Mouse (Mus musculus): Measurements from ENCODE around the gene Plb1. TPM values are rescaled to one million over a fixed set of nuclear protein-coding genes. Genes with fewer than 3 reads are reported as not detected.

The Plb1 gene
- total RNA-seq, 2 experiments from 2014 or later = not detected

DNA sequence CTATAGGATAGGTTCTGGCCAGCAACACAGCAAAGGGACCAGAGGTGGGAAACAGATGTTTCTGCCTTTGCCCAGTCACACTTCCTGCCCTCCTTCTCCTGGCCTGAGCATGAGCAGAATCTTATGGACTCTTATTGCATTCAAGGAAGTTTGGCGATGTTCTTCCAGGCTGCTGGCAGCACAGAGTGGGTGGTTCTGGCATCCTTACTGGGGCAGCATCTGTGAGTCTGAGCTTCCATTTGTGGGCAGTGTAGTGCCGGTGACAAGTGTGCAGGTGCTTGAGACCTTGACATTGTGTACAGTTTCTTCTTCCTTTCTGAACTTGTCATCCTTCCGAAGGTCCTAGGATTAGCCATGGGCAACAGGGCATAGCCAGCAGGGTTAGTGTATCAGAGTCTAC is 12.9 kb downstream of the Plb1 start:
- no peak for DNase-seq

- DNase-seq = no peak
Observed at GRCm38 (mm10) chr5:32260751-32261150, 28.2 kb downstream of the Plb1 start.

DNA sequence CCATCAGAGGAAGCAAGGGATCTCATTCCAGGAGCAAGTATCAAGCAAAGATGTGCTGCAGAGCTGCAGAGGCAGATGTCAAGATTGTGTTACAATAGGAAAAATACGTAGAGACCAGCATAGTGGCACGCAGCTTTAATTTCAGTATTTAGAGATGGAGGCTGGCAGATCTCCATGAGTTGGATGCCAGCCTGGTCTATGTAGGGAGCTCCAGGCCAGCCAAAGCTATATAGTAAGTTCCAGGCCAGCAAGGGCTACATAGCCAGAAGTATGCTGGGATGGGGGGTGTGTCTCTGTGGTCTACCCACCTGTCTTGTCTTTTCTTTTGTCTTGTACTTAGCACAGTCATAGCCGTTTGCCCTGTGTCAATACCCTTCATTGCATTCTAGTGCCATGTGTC is 28.7 kb downstream of the Plb1 start:
- no peak for DNase-seq

DNA sequence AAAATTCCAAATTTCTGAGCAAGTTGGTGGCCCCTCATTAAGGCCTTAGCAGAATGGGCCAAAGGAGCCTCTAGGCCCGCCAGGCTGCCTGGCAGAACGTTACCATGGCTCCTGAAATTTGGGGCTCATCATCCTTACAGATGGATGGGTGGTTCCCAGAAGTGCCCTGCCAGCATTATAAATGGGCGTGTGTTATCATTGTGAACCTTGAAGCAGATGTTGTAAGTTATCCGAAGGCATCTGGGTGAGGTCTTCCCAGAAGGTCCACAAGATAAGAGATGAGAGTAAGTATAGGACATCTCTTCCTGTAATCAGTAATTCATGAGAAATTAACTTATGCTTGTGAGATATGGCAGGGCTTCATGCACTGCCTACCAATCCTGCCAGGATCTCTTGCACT is 30.0 kb downstream of the Plb1 start:
- DNase-seq = no peak

GRCm38 (mm10) chr5:32272502-32272901 is 40.0 kb downstream of the Plb1 start:
- peak in 1 of 2 experiments; percentile 3 for DNase-seq

- DNase-seq = no peak
Observed at GRCm38 (mm10) chr5:32278000-32278694, 45.6 kb downstream of the Plb1 start.

- DNase-seq = no peak
Observed at GRCm38 (mm10) chr5:32280066-32280465, 47.6 kb downstream of the Plb1 start.

DNA sequence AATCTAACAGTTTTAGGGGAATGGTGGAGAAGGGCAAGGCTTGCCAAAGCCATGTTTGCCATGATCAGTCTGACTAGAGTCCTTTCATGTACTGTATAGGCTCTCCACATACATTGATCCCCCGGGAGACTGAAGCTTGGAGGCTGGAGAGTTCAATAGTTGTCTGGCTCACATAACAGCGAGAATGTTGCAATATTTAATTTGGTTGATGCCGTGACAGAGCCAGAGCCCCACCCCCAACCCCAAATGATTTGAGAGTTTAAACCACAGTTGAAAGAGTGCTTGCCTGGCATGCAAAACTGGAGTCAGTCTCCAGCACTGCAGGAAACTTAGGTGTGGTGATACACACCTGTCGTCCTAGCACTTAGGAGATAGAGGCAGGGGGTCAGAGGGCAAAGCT is 49.8 kb downstream of the Plb1 start:
- DNase-seq = no peak

DNA sequence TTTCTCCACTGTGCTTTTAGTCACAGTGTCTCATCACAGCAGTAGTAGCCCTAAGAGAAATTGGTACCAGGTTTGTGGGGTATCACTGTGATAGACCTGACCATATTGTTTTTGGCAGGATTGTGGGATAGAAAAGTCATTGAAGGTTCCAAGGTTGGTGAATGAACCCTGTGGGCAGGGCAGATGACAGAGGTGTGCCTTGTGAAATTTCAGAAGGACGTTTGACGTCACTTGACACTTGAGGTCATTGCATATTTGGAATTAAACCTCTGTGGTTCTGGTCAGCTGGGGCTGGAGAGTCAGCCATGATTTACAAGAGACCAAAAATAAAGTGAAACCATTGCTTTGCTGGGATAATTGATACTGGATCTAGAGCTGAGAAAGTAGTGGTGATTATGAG is 50.9 kb downstream of the Plb1 start:
- DNase-seq = no peak

DNA sequence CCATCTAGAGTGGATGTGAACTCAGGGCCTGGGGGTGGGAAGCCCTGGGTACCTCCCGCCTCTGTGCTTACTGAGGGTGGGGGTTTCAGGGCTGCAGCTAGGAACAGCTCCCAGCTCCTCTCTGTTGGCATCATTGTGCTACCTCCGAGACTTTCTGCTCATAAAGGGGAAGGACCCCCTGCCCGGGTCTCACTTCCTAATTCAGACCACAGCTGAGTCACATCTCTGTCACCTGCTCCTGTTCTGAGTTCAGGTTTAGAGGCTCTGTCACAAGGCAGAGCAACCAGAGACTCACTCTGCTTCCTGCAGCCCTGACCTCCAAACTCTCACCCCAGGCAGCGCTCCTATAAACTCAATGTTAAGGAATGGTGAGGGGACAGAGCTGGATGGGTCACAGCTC is 53.8 kb downstream of the Plb1 start:
- no peak for DNase-seq

DNA sequence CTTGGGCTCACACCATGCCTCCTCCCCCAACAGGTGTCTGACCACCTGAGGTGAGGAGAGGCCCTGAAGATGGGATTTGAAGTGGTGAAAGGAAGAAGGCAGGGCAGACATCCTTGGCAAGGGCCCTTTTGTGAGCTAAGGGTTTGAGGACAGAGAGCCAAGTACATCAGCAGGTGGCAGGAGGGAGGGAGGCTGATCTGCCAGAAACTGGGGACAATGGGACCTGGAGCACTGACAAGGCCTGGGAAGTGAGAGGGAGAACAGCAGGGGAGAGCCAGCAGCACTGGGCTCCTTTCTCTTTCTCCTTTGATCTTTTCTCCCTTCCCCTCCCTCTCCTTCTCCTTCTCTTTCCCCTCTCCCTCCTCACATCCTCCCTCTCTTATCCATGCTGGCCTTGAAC is 55.5 kb downstream of the Plb1 start:
- no peak for DNase-seq

GRCm38 (mm10) chr5:32291316-32291715 is 58.8 kb downstream of the Plb1 start:
- no peak for DNase-seq

DNA sequence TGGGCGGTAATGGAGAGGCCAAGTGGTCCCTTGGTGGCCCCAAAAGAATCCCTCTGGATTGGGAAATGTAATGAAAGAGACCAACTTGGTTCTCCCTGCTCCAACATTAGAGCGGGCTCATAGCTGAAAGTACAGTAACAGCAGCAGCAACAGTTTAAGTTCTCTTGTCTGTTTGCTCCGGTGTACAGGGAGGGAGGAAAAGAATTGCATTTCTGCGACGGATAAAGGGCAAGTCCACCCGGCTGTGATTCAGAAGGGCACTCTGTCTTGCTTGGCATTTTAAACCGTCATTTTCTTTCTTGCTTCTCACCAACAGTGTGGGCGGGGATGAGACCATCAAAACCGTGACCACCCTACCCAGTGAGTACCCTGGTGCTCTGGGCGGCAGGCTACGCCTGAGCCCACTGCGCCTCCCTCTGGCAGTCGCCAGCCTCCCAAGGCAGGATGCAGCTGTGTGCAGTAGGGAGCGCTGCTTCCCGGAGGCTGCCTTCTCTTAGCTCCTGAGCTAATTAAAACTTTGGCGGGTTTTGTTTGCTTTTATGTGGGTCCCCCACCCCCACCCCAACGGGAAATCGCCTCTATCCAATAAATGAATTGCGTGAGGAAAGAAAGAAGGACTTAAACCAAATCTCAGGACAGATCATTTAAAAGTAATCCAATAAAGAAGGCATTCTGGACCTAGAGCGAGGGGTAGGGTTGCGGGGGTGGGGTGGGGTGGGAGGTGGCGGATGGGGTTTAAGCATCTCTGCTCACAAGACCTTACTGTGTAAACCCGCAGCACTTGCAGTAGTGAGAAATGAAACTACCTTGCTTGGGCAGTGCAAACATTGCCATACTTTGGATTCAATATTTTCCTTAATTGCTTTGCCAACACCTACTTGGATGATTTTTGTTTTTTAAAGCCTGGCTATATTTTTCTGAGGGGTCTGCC is 70.7 kb downstream of the Plb1 start:
- peak; percentile 75 to 81 for DNase-seq

DNA sequence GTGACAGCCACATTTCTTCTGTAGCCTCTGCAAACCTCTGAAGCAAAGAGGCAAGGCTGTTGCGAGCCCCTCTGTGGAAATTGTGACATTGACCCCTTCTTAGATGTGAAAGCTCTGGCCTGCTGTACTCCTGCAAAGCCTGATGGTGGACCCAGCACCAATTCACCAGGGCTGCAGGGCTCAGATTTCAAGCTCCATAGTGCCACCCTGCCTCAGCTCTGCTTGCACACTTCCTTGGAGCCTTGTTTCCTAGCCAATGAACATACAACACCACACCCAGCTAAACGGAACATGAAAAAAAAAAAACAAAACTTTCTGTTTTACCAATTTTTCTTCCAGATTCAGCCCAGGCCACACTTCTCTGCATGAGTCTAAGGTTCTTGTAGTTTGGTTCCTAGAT is 74.6 kb downstream of the Plb1 start:
- DNase-seq = no peak

DNA sequence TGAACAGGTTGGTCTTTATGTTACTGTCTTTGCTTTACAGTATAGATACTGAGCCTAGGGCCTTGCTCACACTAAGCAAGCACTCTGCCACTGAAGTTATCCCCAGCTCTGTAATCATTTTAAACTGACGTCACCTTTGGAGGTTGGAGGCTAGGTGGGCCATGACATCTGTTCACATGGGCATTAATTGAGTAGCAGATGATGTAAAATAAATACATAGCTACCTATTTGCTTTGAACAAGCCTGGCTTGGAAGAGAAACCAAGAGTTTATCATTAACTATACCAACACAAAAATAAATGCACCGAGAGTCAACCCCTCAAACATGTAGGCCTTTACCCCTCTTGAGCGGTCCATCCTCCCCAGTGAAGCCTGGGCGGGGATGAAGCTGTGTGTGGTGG is 76.1 kb downstream of the Plb1 start:
- DNase-seq = no peak

DNA sequence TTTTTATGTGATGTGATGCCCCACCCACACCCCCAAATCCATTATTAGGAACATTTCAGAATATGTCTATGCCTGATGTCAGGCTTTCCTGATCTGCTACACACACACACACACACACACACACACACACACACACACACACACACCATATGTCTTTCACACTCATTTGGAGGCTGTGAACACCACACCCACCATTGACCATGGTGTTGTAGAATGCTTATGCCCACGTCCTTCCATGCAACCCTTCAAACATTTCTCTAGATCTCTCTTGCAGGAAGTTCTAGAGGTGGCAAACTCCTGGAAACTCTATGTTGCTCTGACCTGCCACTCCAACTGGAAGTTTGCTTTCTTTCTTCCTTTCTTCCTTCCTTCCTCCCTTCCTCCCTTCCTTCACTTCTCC is 77.2 kb downstream of the Plb1 start:
- no peak for DNase-seq

DNA sequence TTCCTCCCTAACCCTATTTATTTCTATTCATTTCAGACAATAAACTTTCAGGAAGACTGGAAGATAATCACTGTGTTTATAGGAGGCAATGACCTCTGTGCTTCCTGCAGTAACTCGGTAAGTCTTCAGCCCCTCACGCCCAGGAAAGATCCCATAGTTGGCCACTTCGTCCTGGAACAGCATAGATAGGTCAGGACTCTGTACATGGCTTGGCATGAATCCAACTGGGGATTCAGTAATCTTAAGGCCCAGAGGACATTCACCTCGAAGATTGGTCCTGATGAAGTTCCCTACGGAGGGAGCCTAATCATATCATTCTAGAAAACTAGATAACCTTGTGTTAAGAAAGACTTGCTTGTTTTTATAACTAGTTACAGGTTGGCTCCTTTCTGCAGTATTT is 78.3 kb downstream of the Plb1 start:
- DNase-seq = no peak

DNA sequence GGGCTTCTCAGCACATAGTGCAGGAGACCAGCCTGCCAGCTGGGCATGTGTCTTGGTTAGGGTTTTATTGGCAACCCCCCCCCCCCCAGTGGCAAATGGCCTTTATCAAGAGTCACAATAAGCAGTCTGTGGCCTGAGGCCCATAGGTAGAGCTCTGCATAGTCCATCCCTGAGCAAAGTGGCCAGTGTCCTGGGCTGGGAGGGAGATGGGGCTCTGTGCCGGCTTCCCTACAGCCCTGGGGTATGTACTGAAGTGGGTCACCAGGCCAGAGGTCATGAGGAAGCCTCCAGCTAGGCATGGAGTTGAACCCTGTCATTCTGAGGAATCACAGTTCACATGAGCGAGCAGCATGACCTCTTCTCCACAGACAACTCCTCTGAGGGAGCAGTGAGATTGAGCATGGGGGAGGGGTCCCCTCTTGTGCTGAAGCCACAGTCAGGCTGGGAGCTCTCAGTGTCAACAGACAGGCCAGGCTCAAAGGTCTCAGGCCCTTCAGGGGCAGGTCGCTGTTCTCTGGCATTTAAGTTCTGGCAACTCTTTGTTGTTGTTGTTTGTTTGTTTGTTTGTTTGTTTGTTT is 79.2 kb downstream of the Plb1 start:
- no peak for DNase-seq

GRCm38 (mm10) chr5:32313671-32314070 is 81.2 kb downstream of the Plb1 start:
- DNase-seq = no peak

DNA sequence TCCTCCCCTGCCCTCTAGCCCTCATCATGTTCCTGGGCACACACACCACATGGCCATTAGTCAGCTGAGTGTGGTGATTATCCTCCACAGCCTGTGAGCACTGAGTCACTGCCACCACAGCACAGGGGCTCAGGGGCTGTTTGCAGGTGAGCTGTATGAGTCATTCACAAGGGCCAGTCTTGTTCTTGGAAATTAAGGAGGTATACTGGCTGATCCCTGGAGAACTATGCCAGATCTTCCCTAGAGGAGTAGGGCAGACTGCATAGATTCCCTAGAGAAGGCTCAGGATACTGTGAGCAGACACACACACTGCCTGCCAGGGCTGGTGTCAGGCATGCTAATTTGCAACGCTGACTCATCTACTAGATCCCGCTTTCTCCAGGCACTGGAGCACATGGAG is 82.2 kb downstream of the Plb1 start:
- DNase-seq = peak; percentile 8 to 18

- DNase-seq = peak; percentile 53 to 73
Observed at GRCm38 (mm10) chr5:32322146-32322811, 89.8 kb downstream of the Plb1 start.

- peak in 1 of 2 experiments; percentile 16 for DNase-seq
Observed at GRCm38 (mm10) chr5:32328139-32328538, 95.6 kb downstream of the Plb1 start.

DNA sequence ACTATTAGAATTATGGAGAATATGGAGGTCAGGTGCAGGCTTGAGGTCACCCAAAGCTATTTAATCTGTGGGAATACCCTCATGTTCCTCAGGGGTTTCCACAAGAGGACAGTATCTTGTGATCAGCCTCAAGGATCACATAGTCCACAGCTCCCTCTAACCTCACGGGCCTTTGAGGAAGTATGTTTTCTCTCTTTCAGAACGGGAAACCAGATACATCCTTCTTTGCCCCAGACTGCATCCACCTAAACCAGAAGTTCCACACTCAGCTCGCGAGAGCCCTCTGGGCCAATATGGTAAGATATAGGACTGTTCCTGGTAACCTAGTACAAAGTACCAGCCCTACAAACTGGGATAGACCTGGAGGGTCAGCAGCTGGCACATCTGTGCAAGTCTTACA is 100.1 kb downstream of the Plb1 start:
- DNase-seq = no peak

Data from adrenal gland, postnatal 36 days (tissue).